Comparison of ENCODE assay signal across 8 mouse cellular contexts in genomic region chr12:12939581-12940465, GRCm38 (mm10). TPM values are rescaled to one million over a fixed set of nuclear protein-coding genes. Genes with fewer than 3 reads are reported as not detected.
DNase-seq lines count a peak whose midpoint lies in the region; ATAC-seq and TF ChIP-seq lines count a peak whose summit lies in the region.

No protein-coding gene starts in this region.

- H3K36me3 ChIP-seq in kidney, adult 2 months (ENCODE audit: control insufficient read depth, insufficient read depth, low read length), result no peaks in the 10 kb centered on the region; the same call in 1 of the 2 replicates
- peaks cover 5% of the 10 kb centered on the region; the same call in 1 of the 2 replicates for H3K36me3 ChIP-seq in liver, embryonic 11.5 days (ENCODE audit: control insufficient read depth, insufficient read depth, low read length)

- no peak for ATAC-seq in frontal cortex, adult (ENCODE audit: low TSS enrichment)
- no peak for ATAC-seq in liver, embryonic 11.5 days (replicated peaks; ENCODE audit: low FRiP score)

- TF ChIP-seq CTCF in kidney, adult 2 months (conservative IDR thresholded peaks at IDR 0.05; ENCODE audit: insufficient read depth, insufficient read length, low read depth, low read length), result no peak
- no peak for TF ChIP-seq CTCF in olfactory bulb, adult 2 months (IDR thresholded peaks at IDR 0.05; ENCODE audit: insufficient read depth, low read depth, low read length)

- peak overlapping the region; percentile 62 for H3K9ac ChIP-seq in liver, embryonic 11.5 days (ENCODE audit: low read depth, low read length)

- WGBS in kidney, adult 2 months, result 2% methylated on average over 69 of the region's 69 CpGs
- under 1% methylated on average over 69 of the region's 69 CpGs for WGBS in liver, embryonic 11.5 days
- whole genome bisulfite sequencing in olfactory bulb, adult 2 months, result under 1% methylated on average over 69 of the region's 69 CpGs

- H3K9me3 ChIP-seq in liver, embryonic 11.5 days (ENCODE audit: control insufficient read depth, low read length), result no peaks in the 10 kb centered on the region

- H3K4me1 ChIP-seq in kidney, adult 2 months (ENCODE audit: control insufficient read depth, insufficient read depth, low read length), result peaks cover 5% of the 10 kb centered on the region; the same call in 1 of the 2 replicates
- peaks cover 5% of the 10 kb centered on the region; the same call in 1 of the 2 replicates for H3K4me1 ChIP-seq in liver, embryonic 11.5 days (replicated peaks; ENCODE audit: control insufficient read depth, insufficient read depth, low read length)
- peaks cover 19% of the 10 kb centered on the region for H3K4me1 ChIP-seq in olfactory bulb, adult 2 months (ENCODE audit: control insufficient read depth, insufficient read depth, low read length)

- peak overlapping the region; percentile 92 for H3K4me2 ChIP-seq in liver, embryonic 11.5 days

- no peaks in the 10 kb centered on the region for H3K27me3 ChIP-seq in kidney, adult 2 months (replicated peaks; ENCODE audit: control insufficient read depth, insufficient read depth, low read length)
- peaks cover 30% of the 10 kb centered on the region for H3K27me3 ChIP-seq in liver, embryonic 11.5 days (replicated peaks; ENCODE audit: control insufficient read depth, insufficient read depth, low read length)

- peak; percentile 25 to 32 for DNase-seq in frontal cortex, postnatal 10 days (ENCODE audit: low spot score in 2 of 2)
- peak; percentile 40 to 43 for DNase-seq in cerebellum, postnatal 25 days
- DNase-seq in heart, adult 8-10 months (ENCODE audit: low spot score), result peak; percentile 7
- peak; percentile 22 for DNase-seq in kidney, adult 2 months
- peak; percentile 60 for DNase-seq in liver, embryonic 11.5 days (ENCODE audit: low spot score)
- no peak for DNase-seq in natural killer cell, adult 2 months (ENCODE audit: low spot score in 2 of 2)

- TF ChIP-seq POLR2A in kidney, adult 2 months (IDR thresholded peaks at IDR 0.05; ENCODE audit: low read depth, low read length), result no peak
- no peak for TF ChIP-seq POLR2A in olfactory bulb, adult 2 months (IDR thresholded peaks at IDR 0.05; ENCODE audit: insufficient read depth, low read depth, low read length)

- peak overlapping the region; percentile 81 for H3K4me3 ChIP-seq in kidney, adult 2 months (ENCODE audit: insufficient read depth, low read depth, low read length)
- peak overlapping the region; percentile 71 for H3K4me3 ChIP-seq in liver, embryonic 11.5 days (ENCODE audit: low read depth, low read length)
- H3K4me3 ChIP-seq in olfactory bulb, adult 2 months (ENCODE audit: insufficient read depth, low read depth, low read length), result peak overlapping the region; percentile 88

- H3K27ac ChIP-seq in kidney, adult 2 months (ENCODE audit: insufficient read depth, low read depth, low read length), result peak overlapping the region; percentile 20; the same call in 1 of the 2 replicates
- H3K27ac ChIP-seq in liver, embryonic 11.5 days (ENCODE audit: low read depth, low read length), result peak overlapping the region; percentile 40
- peak overlapping the region; percentile 93 for H3K27ac ChIP-seq in olfactory bulb, adult 2 months (ENCODE audit: insufficient read depth, low read depth, low read length)

RNA-seq across cellular contexts. Expression of gene Mycn, which starts 1.9 kb away (rescaled TPM):
- total RNA-seq in heart, adult 8-10 months (2022), result 1 to 10 TPM; 1.5 to 5.8 (median 3.6) TPM
- 2.4 and 2.8 TPM in 2 replicates for polyA plus RNA-seq in kidney, adult 2 months (2012; rRNA removed)
- polyA plus RNA-seq in liver, embryonic 11.5 days (2014; fragmentation: Nextera tagmentation; extraction: Ambion mirVana), result 35.4 and 36.3 TPM in 2 replicates
- not detected in 2 replicates for polyA plus RNA-seq in olfactory bulb, adult 2 months (2012; ENCODE audit: insufficient read depth, insufficient read length, low replicate concordance, missing spikeins)

Comparison
In these comparisons a context has a peak if more than half of its experiments do, and no peak if none do; other contexts are left out.
1. DNase-seq: peak in frontal cortex, postnatal 10 days (2 of 2), cerebellum, postnatal 25 days (2 of 2), heart, adult 8-10 months (single experiment), kidney, adult 2 months (single experiment) and liver, embryonic 11.5 days (single experiment); none in natural killer cell, adult 2 months (0 of 2).
2. H3K27ac ChIP-seq: peak in every context shown above with its lines; median percentile 93 in olfactory bulb, adult 2 months; 40 in liver, embryonic 11.5 days; 20 in kidney, adult 2 months.
3. Peak in every context shown above with its lines, with median percentiles within 50 percentile points of each other: H3K4me3 ChIP-seq.